Mouse (Mus musculus): ENCODE data around the gene Rps11.

Gene Rps11

DNA sequence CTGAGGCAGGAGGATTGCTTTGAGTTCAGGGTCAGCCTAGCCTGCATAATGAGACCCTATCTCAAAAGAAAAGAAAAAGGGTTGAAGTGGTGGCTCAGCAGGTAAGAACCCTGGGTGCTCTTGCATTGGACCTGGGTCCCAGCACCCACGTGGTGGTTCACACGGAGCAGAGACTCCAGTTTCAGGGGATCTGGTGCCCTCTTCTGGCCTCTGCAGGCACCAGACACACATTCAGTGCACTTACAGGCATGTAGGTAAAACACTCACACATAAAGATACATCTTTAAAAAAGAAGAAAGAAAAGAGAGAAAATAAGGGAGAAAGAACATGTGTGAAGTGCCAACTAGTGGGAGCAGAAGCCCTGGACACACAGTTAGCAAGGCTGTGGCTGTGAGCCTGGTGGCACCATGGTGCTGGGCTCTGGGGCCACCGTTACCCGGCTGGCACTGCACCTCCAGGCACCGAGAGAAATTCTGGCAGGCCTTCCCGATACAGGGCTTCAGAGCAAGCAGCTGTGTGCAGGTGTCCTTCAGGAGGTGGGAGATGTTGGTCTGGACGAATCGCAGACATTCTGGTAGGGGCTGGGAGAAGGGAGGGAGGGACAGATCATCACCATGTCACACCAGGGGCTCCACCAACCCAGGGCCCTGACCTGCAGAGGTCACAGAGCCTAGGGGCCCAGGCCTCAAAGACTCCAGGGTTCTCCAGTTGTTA is 9.4 kb upstream of the Rps11 start:
- no peak for DNase-seq (ENCODE audit: low spot score in 2 of 2)

DNA sequence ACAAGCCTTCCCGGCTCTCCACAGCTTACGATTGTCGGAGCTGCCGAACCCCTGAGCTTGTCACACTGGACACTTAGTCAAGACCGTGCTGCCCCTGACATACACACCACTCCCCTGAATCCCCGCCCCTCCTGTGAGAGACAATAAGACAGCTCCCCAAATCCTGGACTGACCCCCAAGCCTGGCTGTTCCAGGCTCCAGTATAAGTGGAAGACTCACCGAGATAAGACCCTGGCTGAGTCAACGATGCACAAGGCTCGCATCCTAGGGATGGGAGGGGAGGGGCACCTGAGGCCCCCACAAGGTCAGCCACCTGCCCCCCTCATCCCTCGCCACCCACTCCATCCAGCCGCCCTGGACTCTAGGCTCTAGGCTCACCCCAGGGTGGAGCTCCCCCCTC is 7.6 kb upstream of the Rps11 start:
- DNase-seq (ENCODE audit: low spot score in 2 of 2) = no peak

DNA sequence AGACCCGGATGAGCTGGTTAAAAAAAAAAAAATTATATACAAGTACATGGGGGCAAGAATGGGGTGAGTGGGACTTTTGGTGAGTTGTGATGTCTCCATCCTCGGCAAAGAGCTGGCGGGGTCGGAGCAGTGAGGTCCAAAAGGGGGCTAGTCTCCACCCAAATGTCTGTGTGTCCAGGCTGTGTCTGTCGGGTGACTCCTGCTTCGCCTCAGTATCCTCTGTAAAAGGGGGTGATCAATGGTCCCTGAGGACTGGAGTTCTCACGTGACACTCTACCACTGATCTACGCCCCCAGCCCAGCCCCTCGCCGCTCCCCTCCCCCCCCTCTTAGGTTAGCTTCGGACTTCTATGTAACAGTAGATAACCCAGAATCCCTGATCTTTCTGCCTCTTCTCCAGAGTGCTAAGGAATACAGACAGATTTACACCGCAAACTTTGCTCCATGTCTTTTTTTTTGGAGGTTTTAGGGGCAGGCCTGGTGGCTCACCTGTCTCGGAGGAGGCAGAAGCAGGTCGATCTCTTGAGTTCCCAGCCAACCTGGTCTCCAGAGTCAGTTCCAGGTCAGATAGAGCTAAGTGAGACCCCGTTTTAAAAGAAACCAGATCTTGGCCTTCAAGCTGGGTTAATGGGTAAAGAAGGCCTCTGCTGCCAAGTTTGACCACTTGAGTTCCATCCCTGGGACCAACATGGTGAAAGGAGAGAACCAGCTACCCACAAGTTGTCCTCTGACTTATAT is 5.7 kb upstream of the Rps11 start:
- DNase-seq (ENCODE audit: low spot score in 2 of 2) = peak in 1 of 2 experiments; percentile 33

DNA sequence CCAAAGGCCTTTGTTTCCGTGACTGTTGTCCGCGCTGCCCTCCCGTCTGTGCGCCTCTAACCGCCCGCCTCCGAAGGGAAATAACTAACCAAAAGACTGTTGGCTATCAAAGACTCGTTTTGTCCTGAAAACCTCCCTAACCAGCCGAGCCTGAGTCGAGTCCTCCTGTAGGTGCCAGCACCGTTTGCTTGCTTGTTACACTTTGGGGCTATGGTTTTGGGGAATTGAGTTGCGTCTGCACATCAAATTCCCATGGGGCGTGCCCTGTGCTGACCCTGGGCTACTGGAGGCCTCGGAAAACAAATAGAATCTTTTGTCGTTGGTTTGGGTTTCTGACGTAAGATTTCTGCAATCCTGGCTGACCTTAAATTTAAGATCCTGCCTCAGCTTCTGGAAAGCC is 5.1 kb upstream of the Rps11 start:
- no peak for DNase-seq (ENCODE audit: low spot score in 2 of 2)

DNA sequence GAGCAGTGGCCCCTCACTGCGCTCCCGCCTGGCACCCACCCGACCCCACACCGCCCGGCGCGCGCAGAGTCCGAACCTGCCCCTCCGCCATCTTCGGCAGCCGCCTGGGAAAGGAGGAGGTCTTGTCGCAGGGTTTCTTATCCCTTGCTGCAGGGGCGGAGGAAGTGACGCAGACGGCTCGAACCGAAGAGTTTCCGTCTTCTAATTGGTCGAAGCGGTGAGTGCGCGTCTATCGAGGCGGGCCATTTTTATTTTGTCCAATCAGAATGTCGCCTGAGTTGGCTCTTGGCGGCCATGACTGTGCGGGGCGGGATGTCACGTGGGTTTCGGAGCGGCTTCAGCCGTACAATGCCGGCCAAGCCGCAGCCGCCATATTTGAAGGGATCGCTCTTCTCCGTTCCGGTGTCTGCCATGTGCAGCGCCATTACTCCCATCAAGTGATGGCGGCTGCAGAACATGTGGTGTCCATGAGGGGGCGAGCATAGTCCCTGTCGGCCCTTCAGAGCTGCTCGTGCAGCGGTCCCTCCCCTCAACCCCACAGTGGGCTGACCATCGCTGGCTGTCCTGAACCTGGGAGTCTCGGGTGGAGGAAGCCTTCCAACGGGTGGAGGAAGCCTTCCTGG is 4.5 kb upstream of the Rps11 start, which contains the start of gene Rpl13a:
Rpl13a (minus strand) TSS at position 138 of the 623 bp plus-strand sequence.
- peak; percentile 99 to 100 for DNase-seq (ENCODE audit: low spot score in 2 of 2)

DNA sequence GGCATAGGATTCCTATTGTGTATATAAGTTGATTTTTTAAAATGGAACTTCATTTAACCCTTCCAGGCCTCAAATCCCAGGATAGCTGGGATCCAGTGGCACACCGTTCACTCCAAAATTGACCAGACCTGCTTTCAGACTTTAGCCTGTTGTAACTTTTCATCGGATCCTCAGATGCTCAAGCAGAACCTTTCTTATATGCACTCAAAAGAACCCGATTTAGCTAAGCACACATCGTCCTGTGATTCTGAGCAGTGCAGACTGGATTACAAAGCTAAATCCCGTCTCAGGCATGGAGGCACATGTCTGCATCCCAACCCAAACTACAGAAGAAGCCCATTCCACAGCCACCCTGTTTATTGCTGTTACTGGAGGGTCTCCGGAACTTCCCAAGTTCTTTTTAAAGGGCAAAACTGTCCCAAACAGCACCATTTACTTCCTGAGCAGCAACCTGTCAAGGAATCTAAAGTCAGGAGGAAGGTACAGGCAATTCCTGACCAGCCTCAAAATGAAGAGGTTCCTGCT is 3.5 kb upstream of the Rps11 start:
- DNase-seq (ENCODE audit: low spot score in 2 of 2) = no peak

DNA sequence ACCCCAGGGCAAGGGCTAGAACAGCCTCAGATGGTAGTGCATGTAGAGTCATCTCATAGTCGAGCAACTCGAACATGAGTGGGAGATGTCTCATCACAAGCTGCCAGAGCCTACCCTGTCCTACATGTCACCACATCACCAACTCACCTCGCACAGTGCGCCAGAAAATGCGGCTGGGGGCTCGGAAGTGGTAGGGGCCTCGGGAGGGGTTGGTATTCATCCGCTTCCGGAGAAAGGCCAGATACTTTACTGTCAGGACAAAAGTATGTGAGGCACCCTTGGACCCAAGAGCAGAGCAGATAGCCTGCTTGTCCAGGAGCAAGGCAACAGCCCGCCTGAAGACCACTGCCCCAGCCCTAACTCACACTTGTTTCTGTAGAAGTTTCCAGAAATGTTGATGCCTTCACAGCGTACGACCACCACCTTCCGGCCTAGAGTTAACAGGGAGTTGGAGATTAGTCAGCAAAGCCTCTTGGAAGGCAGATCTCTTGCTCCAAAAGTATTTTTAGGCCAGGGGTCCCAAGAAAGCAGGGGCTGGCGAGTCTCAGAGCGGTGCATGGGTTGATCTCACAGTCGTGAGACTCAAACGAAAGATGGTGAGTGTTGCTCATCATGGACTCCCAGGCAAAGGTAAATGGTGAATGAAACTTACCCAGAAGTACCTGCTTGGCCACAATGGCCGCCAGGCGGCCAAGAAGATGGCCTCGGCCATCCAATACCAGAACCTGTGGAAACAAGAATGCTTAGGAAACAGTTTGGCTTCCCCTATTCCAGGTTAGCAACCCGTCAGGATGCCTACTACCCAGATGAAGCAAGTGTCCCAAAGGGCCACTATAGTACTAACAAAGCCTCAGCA is 2.8 kb upstream of the Rps11 start:
- peak in 1 of 2 experiments; percentile 27 for DNase-seq (ENCODE audit: low spot score in 2 of 2)

DNA sequence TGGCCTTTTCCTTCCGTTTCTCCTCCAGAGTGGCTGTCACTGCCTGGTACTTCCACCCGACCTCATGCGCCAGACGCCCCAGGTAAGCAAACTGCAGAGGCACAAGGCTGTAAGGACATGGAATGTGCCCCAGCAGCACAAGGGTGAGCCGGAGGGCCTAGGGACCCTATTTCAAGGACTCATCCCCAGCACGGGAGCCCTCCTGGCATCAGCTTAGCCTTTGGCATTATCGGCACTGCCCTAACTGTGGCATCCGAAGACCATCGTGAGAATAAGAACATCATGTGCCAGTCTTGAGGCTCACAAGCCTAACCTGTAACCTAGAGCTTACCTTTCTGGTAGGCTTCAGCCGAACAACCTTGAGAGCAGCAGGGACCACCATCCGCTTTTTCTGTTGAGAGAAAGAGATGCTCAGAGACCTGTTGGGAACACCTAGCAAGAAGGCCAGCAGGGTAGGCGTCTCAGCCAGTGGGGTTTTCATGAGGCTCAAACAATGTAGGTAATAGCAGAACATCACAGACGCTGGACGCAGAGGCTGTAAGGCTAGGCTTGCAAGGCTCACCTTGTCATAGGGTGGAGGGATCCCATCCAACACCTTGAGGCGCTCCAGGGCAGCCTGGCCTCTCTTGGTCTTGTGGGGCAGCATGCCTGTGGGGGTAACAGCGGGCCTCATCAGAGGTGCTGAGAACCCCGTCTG is 2.1 kb upstream of the Rps11 start:
- DNase-seq (ENCODE audit: low spot score in 2 of 2) = peak in 1 of 2 experiments; percentile 52

DNA sequence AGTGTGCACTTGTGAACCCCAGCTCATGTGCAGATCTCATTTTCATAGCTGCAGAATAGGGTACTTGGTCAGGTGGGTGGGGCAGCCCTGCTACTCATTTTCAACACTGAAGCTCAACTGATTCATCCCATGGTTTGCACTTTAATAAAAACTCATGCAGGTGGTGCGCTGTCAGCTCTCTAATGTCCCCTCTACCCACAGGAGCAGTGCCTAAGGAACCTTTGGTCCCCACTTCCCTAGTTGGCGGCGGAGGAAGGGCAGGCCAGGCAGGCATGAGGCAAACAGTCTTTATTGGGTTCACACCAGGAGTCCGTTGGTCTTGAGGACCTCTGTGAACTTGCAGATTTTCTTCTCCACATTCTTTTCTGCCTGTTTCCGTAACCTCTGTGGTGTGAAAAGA is 1.4 kb upstream of the Rps11 start:
- DNase-seq (ENCODE audit: low spot score in 2 of 2) = peak in 1 of 2 experiments; percentile 46

DNA sequence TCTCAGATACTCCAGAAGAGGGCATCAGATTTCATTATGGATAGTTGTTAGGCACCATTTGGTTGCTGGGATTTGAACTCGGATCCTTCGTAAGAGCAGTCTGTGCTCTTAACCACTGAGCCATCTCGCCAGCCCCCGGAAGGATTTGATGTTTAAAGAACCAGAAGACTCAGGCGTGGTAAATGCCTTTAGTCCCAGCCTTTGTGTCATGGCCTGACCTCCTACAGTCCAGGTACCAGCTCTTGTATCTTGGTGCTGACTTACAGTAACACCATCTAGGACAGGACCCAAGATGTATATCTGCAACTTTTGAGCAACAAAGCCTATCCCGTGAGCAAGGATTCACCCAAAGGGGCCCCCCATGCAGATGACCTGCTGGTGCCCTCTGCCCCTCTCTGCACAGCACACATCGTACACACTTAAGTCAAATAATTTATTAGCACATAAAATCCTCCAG is 933 bp upstream of the Rps11 start:
- peak in 1 of 2 experiments; percentile 37 for DNase-seq (ENCODE audit: low spot score in 2 of 2)

DNA sequence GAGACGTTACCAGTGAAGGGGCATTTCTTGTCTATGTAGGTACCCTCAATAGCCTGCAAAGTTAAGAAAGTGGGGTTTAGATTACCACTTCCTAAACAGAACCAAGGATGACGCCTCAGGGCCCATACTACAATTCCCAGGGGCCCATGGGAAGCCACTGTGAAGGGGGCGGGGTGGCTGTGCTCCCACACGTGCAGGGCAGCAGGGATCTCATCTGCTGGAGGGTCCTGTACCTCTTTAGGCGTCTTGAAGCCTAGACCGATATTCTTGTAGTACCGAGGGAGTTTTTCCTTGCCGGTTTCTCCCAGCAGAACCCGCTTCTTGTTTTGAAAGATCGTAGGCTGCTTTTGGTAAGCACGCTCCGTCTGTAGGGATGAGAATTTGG is 1.1 kb downstream of the Rps11 start:
- DNase-seq (ENCODE audit: low spot score in 2 of 2) = peak in 1 of 2 experiments; percentile 46

DNA sequence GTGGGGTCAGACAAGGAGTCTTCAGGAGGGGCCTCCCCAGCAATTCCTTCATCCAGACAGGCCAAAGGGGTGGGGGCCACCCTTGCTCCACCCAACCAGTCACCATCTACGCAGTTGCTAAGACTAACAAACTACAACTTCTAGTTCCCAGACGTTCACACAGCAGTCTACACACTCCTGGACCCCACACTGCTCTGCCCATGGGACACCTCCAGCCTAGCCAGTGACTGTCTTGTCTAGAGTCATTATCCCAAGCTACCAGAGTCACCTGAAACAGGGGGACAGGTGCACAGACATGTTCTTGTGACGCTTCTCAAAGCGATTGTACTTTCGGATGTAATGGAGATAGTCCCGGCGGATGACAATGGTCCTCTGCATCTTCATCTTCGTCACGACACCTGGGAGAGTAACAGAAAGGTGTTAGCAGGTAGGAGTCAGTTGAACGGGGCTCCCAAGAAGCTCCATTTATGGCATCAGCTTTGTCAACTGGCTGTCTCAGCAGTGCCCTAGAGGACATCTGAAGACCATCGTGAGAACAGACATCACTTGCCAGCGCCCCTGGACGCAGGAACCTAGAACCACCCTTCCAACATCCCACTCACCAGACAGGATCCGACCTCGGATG is 1.6 kb downstream of the Rps11 start:
- DNase-seq (ENCODE audit: low spot score in 2 of 2) = peak in 1 of 2 experiments; percentile 42

DNA sequence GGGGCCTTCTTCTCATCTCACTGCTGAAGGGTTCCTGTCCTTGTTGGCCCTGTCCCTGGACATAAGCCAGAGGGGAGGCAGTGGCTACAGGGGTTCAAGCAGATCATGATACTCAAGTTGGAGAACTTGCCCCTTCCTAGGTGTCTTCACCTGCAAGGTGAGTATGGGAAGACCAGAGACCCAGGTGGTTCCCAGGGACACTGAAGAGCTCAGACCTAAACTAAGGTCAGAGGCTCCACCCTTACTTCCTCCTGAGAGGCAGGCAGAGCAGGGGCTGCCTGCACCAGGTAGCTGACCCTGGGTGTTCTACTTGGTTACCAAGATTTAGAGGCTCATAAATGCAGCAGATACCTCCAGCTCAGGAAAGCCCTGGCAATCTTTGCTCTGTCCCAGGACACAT is 2.3 kb downstream of the Rps11 start:
- peak in 1 of 2 experiments; percentile 34 for DNase-seq (ENCODE audit: low spot score in 2 of 2)

DNA sequence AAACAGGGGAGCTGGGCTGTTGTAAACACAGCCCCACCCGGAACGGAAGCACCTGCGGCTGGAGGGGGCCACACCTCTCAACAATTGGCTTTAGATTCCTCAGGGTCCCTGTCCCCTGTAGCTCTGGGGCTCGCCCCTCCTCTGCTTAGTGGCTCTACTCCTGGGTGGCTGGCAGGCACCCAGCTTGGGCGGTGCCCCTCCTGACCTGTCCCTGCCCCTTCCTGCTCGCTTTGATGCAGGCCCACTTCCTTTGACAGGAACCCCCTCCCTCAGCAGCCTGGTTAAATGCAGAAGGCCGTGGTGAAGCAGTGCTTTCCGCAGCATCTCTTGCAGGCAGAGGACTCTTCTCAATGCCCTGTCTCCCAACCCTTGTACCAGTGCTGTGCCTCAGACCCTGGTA is 2.8 kb downstream of the Rps11 start:
- DNase-seq (ENCODE audit: low spot score in 2 of 2) = peak; percentile 38 to 53

DNA sequence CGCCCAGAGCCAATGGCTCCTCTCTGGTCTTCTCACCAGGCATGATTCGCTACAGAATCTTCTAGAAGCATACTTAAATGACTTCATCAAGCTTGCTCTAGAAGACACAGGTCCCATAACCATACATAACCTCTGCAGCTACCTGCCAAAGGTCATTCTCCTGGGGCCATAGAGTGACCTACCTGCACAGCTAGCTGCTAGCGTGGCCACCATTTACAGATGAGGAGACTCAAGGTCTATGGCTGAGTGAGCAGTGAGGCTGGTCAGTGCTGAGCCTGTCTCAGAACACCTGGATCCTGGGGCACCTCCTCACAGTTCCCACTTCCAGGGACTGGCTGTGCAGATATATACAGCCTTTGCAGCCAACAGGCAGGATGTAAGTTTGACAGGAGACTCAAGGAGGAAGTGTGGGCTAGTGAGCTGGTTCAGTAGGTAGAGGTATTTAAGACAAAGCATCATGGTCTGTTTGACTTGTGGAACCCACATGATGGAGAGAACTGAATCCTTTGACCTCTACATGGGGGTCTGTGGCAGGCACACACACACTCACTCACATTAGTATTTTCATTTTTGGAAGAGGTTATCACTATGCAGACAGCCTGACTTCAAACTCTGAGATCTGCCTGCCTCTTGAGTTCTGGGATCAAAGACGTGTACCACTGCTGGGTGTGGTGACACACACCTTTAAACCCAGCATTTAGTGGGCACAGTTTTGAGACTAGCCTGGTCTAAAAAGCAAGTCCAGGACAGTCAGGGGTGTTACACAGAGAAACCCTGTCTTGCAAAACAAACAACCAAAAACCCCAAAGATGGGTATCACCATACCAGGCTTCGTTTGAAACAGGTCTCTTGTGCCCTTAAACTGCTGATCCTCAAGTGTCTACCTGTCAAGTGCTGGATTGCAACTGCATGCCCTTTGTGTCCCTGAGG is 4.2 kb downstream of the Rps11 start:
- peak in 1 of 2 experiments; percentile 32 for DNase-seq (ENCODE audit: low spot score in 2 of 2)

DNA sequence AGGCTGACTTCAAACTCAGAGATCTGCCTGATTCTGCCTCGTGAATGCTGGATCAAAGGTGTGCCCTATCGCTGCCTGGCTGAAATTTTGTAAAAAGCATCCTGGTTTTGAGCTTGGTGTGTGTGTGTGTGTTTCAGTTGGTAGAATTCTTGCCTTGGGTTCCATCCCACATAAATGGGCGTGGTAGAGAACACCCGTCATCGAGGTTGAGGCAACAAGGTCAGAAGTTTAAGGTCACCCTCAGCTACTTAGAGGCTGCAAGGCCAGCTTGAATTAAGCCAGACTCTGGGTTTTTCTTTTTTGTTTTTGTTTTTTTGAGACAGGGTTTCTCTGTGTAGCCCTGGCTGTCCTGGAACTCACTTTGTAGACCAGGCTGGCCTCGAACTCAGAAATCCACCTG is 5.9 kb downstream of the Rps11 start:
- no peak for DNase-seq (ENCODE audit: low spot score in 2 of 2)

DNA sequence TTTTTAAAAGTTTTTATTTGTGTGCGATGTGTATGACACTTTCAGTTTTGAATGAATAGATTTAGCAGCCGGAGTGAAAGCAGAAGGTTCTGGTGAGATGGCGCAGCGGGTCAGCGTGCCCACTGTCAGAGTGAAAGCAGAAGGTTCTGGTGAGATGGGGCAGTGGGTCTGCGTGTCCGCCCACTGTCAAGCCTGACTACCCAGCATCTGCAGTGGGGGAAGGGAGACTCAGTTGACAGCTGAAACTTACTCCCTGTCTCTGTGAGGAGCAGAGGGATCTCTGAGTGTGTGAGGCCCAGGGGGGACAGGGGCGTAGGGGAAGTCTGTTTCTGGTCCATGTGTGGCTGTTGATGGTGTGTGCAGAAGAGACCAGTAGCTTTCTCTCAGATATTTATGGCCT is 6.7 kb downstream of the Rps11 start:
- DNase-seq (ENCODE audit: low spot score in 2 of 2) = peak in 1 of 2 experiments; percentile 35

DNA sequence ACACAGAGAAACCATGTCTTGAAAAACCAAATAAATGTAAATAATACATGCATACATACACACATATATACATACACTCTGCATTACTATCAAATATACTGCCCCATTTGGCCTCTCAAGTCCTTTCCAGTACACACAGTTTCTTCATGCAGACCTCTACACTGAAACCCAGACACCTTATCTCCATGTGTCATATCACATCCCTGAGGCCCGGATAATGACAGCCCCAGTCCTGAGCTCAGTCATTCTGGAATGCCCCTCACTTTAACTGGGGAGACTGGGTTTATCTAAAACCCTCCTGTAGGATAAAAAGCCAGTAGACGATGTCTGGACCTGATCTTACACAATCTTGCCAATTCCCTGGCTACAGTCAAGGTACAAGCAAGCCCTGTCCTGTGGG is 10.8 kb downstream of the Rps11 start:
- DNase-seq (ENCODE audit: low spot score in 2 of 2) = no peak

DNA sequence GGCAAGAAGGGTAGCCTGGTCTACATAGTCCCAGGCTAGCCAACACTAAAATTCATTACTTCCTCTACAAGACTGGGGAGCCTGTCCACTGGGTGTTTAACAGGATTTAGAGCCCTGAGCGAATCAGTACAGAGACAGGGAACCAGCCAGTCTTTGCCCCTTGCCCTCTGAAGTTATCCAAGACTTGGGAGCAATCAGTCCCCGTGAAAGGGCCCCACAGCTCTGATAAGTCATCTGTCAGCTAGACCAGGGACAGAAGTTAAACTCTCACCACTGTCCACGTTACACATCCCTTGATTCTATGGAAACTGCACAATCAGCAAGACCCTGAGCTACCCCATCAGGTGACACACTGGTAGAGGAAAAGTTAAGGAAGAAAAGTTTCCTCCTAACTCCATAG is 11.7 kb downstream of the Rps11 start:
- no peak for DNase-seq (ENCODE audit: low spot score in 2 of 2)
